Mouse (Mus musculus): Measurements from ENCODE around the gene Stxbp5l.
"Not testable (repeated sequence)": the region's sequence is repeated elsewhere in the genome, so short reads cannot be mapped to it uniquely, and the experiment has no call there.

The Stxbp5l gene

DNA sequence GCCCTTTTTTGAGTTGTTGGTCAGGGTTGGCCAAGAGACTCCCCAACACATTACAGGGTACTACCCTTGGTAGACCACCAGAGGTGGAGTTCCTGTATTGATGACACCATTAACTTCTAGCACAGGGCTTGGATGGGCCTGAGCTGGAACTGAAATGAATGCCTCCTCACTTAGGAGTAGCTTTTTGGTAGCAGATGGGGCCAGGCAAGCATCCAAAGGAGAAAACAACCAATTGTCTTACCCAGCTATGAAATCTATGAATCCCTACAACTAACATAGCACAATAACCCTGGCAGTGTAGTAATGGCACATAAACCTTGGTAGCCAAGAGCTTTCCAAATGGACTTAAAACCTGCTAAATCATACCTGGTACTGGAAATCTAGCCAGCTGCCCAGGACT lies 111.1 kb downstream of the Stxbp5l start:
- no peak for DNase-seq (ENCODE audit: low spot score)

DNA sequence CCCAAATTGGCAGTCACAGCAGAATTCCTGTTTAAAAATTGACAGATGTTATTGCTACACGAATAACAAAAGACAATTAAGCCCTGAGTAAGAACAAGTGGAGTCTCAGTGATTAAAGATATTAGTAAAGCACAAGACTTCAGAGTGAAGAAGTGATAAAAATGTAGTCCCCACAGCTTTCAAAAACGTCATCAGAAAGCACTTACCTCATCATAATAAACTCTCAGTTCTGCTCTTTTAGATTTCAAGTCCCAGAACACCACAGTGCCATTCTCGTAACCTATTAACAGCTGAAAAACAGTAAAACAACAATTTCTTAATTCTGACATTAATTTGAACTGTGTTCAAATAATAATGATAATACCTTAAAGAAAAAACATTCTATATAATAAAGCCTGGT lies 123.1 kb downstream of the Stxbp5l start:
- DNase-seq (ENCODE audit: low spot score) = no peak

DNA sequence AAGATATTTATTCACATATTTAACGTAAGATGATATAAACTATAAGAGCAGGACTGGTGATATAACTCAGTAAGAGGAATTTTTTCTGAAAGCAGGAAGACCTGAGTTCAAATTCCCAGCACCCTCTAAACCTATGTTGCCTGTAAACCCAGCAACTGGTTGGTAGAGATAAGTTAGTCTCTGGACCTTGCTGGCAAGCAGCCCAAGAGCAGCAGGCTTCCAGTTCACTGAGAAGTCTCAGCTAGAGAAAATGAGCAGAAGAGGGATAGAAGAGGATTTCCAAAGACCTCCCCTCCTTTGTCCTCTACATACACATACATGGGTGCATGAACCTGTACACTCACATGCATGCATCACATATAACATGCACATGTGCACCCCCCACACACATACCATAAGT lies 165.6 kb downstream of the Stxbp5l start:
- DNase-seq (ENCODE audit: low spot score) = no peak

DNA sequence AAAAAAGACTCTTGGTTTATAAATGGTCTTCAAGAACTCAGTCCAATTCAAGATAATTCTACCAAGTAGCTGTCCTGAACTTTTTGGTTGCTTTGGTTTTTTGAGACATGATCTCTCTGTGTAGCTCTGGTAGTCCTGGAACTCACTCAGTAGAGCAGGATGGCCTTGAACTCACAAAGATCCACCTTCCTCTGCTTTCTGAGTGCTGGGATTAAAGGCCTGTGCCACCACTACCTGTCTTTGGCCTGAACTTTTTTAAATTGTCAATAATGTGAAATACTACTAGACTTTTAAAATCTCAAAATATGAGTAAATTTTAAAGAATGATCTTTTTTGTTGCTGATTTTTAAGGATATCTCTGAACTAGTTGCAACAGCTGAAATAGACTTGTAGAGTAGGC lies 176.0 kb downstream of the Stxbp5l start:
- no peak for DNase-seq (ENCODE audit: low spot score)

DNA sequence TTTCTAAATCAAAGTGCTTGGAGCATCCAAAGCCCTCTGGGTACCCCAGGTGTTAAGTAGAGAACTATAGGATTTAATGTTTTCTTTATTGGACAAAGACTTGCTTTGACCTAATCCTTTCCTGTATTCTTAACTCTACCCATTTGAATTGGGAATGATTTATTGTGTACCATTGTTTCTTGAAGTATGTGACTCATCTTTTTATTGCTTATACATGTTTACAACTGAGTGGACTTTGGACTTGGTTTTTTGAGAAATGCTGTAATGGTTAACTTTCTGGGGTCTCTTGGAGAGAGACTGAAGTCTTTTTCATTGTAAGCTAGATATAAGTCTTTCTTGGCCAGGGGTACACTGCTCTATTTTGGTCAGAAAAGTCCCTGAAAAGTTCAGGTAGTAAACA lies 190.6 kb downstream of the Stxbp5l start:
- no peak for DNase-seq (ENCODE audit: low spot score)

DNA sequence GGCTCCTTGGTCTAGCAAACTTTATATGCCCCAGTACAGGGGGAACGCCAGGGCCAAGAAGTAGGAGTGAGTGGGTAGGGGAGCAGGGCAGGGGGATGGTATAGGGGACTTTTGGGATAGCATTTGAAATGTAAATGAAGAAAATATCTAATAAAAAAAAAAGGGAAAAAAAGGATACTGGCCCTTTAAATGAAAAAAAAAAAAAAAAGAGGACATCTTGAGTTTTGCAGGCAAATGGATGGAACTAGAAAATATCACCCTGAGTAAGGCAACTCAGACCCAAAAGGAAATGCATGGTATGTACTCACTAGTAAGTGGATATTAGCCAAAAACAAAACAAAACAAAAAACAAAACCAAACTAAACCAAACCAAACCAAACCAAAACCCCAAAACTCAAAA lies 259.6 kb downstream of the Stxbp5l start:
- DNase-seq (ENCODE audit: low spot score) = not testable (repeated sequence)

DNA sequence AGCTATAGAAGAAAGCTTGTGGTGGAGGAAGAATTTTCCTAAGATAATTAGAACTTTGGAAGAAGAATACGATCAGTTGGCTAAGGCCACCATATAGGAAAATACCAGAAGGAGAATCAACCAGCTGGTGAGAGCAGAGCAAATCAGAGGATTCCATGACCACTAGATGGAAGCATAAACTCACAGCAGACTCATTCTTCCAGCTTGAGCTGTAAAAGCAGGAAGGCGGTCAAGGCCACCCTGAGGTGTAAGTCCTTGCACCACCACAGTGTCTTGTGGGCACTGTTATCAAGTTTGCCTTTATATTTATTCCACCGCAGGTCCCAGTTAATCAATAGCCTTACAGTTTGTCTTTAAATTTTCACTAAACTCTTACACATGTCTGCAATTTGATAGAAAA lies 275.5 kb downstream of the Stxbp5l start:
- DNase-seq (ENCODE audit: low spot score) = no peak

DNA sequence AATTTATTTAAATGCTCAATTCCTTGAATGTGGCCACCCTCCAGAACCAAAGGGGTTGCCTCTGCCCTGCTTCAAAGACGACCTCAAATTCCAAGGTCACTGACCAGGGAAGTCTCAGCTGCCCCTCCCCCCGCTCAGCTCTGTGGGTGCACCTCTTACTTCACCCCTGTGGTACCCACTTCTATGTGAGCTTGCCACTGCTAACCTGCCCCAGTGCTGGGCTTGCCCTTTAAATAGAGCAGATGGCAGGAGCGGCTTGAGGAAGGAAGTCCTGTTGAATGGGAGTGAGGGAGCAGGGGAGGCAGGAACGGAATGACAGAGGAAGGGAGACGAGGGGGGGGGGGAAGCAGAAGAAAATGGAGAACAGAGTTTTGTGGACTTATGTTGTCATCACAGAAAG lies 276.0 kb downstream of the Stxbp5l start:
- DNase-seq (ENCODE audit: low spot score) = no peak

DNA sequence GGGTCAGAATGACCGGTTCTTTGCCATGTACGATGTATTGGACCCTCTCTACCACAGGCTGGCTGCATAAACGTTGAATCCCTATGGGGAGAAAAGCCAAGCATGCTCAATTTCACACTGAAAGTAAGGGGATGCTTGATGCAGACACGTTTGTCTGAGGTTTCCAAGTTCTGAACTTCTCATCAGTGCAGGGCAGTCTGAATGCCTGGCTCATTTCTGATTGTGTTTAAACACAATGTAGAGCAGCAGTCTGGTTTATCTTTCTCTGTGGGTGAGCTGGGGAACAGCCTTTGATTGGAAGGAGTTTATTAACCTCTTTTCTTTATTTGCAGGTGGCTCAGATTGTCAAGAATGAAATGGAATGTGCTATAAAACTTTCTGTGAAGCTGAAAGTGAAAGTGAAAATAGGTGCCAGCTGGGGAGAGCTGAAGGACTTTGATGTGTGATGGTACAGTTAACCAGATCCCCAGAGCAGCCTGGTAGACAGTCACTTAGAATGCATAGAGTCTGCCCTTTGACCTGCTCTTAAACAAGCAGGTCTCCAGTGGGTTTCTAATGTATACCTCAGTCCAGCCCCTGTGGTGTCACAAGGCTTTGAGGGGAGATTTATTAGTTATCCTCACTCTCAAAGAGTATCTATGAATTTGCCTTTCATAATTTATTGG lies 290.5 kb downstream of the Stxbp5l start:
- no peak for DNase-seq (ENCODE audit: low spot score)

DNA sequence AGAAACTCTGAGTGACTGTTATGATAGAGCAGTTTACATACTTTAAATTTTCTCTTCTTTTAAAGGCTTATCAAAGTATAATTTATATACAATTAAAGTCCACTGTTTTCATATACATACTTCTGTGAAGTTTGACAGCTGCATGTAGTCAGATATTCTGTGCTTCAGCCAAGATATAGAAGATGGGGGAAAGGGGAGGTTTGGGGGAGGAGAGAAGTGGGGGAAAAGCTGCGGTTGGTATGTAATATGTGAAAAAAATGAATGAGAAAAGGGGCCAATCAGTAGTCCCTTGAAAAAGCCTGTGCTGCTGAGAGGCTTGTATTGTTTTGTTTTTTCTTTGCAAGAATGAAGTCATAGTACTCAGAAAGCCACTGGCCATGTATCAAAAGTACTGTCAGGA lies 295.1 kb downstream of the Stxbp5l start:
- DNase-seq (ENCODE audit: low spot score) = no peak

DNA sequence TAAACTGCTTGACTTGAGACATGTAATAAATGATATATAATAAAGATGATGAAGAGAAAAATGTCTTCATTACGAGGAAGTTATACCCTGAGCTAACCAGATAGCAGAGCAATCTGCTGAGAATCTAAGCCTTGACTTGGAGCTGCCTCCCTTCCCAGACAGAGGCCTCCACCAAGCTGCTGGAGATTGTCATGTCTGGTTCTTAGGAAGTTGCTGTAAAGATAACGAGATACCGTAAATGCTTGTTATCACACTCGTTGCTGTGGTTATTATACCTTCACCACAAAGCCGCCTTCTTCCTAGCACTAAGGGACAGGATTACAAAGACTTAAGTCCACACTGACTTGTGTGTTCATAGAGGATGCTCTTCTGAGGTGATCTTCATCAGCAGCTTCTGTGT lies 312.4 kb downstream of the Stxbp5l start:
- DNase-seq (ENCODE audit: low spot score) = no peak
